Mouse (Mus musculus) frontal cortex, postnatal 25 days (tissue): ENCODE data around the gene Trpm8.

Experiments
- DNase-seq, 2 experiments: peaks; one replicate each; pipeline ENCODE4 v3.0.0; 2022; ENCODE audit warnings: low spot score in 2 of 2

Gene Trpm8

DNA sequence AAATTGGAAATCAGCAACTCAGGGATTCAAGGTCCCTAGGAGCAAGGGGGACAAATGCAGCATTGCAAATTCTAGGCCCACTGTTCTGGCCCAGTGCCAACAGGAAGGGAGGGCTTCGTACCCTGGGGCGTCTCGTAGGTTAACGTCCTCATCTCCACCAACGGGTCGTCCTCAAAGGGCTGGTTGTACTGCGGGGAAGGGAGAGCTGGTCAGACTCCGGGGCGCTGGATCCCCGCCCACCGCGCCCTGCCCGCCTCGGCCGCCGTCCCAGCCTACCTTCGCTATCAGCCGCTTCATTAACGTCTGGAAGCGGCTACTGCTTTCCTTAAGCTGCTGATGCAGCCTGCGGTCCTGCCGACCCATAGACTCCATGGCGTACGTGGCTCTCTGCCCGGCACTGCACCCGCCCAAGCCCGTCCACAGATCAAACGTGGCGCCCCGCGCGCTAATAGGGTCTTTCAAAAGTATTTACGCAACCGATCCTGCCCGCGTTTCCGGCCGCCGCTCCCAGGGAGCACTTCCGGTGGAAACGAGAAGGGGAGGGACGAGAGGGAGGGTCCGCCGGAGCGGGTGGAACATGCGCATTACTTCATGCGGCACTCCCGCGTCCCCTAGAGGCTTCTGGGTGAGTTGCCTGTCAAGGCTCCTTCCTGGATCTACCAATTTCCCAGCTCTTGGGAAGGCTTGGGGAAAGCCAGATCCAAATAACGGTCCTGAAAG is at the start of gene Trpm8, which contains the start of gene Hjurp:
Trpm8 (plus strand) TSS at position 564 of the 720 bp plus-strand sequence.
Hjurp (minus strand) TSS at position 536 of the 720 bp plus-strand sequence.
- DNase-seq = peak; percentile 100

DNA sequence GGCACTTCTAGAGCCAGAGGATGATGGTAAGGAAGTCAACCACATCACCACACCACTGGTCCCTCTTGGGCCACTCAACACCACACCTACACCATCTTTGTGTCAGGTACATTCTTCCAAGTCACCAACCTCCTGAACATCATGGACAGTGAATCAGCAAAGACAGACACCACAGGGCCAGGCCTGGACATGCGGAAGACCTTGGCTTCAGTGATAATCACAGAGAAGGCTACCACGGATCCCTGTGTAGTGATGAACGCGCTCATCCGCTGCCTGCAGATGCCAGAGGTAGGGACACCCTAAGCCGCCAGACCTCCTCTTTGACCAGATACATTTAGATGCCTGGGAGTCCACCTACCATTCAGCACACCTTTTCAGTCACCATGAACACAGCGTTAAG is 49.3 kb upstream of the Trpm8 start:
- peak in 1 of 2 experiments; percentile 3 for DNase-seq

DNA sequence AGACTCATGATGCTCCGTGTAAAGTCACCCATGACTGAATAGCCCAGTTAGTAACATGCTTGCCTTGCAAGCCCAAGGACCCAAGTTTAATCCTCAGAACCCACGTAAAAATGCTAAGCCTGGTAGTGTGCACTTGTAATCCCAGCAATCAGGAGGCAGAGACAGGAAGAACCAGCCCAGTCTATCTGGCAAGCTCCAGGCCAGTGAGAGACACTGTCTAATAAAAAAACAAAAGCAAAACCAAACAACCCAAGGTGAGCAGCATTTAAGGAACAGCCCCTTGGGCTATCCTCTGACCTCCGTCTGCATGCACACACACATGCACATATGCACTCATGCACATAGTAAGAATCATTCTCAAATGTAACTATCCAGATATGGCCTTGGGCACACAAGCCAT is 47.9 kb upstream of the Trpm8 start:
- DNase-seq = no peak

DNA sequence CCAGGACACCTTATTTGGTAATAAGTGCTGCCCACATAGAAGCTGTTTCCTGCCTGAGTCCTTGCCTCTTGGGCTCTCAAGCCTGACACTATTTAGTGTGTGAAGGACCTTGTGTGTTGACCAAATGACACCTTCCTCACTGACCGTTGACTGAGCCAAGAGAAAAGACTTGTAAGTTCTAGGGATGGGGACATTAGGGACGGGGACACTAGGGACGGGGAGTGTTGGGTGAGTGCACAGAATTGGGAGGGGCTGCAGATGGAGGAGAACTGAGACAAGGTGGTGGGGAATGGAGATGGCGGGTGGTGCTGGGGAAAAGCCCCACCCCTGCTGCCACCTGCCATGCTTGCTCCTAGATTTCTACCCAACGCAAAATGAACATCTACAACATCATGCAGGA is 47.5 kb upstream of the Trpm8 start:
- no peak for DNase-seq

DNA sequence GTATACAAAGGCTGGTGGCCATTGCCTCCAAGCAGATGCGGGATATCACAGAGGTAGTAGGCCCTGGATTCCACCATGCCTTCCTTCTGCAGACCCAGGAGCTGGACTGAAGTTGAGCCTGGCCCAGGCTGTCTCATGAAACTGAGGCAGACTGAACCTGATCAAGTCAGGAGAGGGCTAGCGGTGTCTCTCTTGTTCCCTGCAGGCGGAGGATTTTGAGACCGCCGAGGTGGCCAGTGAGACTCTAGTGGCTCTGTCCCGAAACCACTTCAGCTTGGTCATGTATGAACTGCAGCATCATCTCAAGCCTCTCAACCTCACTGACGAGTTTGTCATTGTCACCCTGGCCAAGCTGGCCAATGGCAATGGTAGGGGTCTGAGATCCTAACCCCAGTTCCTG is 47.0 kb upstream of the Trpm8 start:
- DNase-seq = no peak

DNA sequence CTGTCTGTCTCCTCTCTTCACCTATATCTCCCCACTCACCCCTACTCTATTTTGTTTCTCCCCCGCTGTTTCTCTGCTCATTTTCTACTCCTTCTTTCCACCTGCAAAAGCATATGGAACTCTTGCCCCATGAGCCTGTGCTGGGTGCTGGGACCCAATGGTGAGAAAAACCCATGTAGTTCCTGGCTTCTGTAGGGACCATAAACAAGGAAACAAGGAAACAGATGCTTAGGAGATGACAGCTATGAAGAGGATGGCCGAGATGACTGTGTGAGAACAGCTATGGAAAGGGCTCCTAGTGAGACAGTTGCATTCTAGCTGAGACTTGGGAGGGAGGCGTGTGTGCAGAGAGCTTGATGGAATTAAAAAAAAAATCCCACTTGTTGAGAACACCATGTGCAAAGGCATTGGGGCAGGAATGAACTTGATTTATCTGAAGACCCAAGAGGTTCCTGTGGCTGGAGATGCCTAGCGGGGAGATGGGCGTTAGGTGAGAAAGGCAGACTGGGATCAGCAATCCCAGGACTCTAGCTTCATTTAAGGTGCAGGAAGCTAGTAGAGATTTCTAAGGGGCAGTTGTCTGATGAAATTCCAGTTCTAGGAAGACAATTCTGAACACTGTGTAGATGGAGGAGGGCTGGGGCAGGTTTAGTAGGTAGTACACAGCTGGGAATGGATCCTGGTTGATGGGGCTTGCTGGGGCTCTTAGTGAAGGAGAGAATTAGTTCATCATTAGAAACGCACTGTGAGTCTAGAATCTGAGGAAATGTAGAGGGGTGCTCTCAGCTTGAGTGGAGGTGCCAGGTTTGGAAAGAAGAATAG is 46.3 kb upstream of the Trpm8 start:
- DNase-seq = no peak

DNA sequence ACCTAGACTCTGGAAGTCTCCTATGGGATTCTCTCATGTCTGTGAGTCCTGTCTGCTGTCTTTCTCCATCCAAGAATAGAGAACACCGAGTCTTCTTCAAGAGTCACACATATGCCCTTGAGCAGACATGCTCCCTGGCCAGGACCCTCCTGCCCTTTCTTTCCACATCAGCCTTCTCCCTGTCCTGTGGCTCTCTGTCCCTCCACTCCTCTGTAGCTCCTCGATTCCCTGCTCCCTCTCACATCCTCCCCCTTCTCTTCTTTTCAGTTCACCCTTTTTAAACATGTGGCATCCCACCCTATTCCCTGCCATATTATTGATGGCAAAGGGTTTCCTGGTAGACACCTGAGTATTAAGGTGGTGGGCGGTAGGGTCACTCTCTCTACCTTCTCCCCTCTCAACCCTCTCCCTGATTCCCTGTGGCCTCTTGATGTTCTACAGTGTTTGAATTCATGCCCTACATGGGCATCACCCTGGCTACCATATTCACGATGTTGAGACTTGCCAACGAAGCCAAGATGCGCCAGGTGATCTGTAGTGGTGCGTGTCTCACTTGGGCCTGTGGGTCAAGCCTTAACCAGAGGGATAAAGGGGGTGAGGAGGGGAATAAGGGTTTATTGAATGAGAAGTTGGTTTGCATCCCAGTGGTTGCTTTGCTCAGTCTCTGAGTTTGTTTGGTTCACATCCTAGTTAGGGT is 45.5 kb upstream of the Trpm8 start:
- DNase-seq = no peak

DNA sequence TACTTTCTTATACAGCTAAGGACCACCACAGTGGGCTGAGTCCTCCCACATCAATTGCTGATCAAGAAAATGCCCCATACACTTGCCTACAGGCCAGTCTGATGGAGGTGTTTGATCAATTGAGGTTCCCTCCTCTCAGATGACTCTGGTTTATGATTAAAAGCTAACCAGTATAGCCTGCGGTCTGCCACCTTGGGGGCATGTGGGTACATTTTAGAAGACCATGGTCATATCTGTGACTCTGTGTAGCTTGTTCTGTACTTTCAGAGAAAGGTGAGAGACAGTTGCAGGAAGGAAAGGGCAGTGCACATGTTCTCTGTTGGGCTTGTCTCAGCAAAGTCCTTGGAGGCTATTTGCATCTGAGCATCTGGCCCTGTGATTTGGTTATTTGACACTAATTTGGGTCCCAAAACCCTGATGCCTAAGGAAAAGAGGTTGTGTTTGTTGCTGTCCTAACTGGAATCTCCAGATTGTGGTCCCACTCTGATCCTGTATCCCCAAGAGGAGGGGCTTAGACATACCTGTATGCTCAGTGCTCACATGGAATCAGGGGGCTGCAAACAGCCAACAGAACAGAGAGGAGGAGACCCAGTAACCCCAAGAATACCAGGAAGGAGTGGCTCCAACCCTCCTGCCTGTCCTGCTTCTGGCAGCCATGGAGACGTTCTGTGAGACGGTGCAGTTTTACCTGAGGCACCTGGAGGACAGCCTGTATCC is 44.6 kb upstream of the Trpm8 start:
- DNase-seq = no peak

DNA sequence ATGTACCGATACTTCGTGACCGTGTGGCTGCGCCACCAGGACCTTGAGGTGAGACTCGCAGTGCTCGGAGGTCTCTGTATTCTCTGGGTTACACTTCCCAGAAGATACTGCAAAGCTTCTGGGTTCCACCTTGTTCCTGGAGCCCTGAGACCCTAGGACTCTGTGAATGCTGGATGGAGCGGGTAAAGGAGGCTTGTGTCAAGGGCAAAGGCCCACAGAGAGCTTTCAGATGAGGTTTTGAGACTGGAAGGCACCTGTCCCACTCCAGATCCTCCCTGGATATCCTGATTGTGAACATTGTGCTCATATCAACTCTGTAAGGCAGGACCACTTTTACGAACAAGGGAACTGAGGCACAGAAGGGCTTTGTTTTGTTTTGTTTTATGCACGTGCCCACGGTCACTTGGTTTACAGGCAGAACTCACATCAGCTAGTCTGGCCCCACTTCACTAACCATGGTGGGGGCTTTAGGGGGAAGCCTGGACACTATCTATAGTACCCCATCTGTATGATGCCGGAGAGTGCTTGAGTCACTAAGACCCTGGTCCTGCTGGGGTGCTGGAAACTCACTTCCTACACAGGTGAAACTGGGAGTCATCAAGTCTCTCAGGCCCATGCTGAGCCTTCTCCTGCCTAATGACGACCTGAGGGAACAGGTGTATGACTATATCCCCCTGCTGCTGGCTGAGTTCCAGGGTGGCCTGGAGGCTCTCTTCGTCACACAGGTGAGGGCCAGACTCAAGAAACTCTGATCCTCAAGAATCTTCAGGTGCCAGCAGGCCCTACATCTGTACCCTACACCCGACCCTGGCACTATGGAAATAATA is 43.8 kb upstream of the Trpm8 start:
- no peak for DNase-seq

DNA sequence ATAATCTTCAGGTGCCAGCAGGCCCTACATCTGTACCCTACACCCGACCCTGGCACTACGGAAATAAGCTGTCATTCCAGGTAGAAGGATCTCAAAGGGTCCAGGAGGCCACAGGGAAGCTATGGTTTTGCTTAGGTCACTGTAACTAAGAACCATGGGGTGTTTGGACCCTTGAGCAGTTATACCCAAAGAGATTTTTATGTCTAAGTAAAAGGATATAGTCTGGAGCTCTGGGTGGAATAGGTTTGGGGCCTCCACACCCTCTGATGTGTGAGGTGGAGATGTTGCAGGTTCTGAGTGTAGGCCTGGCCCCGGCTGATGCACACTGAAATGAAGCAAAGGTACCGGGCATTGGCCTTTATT is 43.2 kb upstream of the Trpm8 start:
- DNase-seq = no peak

DNA sequence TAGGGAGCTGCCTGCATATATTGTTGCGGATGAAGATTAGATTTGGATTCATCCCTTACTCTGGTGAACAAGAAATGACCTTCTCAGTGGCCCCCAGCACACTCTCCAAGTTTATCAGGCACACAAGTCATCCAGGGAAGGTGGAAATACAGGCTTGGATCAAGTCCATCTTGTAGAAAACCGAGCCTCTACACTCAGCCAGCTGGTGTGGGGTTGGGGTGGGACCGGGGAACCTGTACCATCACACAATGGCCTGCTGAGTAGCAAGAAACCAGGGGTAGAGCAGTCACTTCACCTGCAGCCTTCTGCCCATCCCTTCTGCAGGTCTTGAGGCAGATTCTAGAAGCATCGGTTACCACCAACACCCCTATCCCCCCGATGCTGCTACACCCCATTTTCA is 42.8 kb upstream of the Trpm8 start:
- DNase-seq = no peak

DNA sequence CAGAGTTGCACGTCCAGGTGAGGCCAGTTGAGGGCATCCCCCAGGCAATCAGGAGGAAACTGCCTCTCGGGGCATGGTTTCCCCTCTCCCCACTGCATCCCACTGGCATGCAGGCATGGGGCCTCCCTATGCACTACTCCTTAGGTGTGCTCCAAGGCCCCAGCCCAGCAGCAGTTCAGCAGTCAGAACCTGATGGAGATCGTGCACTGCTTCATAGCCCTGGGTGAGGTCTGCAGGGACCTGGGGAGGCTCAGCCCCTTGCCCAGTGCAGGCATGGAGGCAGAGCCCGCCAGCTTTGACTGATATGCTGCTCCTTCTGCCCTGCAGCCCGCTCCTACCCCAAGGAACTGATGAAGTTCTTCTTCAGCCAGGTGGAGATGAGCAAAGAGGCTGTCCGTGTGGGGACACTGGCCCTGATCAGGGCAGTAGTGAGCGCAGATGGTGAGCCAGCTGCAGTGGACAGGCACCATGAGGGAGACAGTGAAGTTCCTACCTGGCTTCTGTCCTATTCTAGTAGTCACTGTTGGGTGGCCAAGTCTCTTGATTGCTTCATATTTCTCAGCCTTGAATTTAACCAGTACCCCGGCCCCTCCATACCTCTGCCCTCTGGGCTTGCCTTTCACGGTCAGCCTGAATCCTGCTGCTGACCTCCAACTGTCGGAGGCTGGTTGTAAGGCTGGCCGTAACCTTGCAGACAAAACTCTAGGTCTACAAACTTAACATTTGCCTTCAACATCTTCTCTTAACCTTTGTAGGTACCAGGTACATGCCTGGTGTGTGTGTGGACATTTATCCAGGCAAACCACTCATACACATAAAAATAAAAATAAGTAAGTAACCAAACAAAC is 42.2 kb upstream of the Trpm8 start:
- DNase-seq = no peak

DNA sequence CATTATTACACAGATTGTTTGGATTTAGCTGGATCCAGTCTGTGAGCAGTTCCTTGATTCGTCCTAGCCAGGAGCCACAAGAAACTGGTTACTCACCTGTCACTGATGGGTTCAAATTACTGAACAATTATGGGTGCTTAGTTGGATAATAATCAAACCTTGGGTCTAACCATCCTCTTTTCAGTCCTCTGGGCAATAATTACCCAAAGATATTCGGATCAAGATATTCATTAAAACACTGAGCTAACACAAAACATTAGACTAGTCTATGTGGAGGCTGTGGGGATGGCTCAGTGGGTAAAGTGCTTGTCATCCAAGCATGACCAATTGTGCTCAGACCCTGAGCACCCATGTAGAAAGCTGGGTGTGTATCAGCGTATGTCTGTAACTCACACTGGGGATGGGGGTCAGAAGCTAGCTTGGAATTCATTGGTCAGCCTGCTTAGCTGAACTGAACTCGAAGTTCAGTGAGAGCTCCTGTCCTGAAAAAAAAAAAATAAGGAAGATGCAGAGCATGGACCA is 41.5 kb upstream of the Trpm8 start:
- DNase-seq = no peak

DNA sequence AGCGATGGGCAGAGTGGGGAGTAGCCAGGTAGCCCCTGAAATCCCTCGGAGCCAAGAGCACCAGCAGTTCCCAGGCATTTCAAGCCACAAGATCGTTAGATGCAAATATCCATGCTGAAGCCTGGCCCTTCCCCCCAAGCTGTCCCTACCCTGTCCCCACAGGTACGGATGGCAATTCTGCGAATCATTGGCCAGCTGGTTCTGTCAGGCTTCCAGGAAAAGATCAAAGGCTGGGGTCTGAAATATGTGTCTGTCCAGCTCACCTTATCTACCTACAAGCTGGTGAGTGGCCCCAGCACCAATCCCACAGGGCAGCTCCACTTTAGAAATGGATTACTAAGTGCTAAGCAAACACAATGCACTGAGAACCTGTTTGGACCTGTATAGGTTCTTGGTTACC is 40.1 kb upstream of the Trpm8 start:
- DNase-seq = no peak

DNA sequence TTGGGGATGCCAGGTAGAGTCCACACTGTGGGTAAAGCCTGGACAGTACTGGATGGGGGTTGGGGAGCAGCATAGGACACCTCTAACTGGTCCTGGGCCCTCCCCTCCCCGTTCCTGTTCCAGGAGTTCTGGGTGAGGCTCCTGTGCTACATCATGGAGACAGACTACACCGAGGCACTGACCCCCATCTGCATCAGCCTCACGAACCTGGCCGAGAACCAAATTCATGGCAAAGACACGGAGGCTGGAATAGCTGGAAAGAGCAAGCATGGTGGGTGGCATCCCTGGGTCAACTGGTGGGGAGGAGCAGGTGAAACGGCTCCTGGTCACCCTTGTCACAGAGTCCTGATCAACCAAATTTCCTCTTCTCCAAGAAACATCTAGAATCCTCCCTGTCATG is 38.7 kb upstream of the Trpm8 start:
- no peak for DNase-seq

DNA sequence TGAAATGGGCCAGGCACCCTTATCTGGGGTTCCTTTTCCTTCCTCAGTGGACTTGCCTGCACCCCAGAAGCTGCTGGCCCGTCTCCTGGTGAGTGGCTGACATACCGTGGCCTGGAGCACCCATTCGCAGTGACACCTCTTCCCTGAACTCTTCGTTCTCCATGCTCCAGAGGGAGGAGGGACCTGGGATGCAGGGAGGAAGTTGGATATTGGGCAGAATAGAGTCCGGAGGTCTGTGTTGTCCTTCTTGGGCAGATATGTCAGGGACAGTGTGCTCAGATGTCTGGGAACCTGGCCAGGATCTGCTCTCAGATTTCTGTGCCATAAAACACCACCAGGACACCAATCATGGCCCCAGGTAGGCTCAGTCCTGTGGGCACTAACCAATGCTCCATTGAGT is 37.4 kb upstream of the Trpm8 start:
- no peak for DNase-seq

DNA sequence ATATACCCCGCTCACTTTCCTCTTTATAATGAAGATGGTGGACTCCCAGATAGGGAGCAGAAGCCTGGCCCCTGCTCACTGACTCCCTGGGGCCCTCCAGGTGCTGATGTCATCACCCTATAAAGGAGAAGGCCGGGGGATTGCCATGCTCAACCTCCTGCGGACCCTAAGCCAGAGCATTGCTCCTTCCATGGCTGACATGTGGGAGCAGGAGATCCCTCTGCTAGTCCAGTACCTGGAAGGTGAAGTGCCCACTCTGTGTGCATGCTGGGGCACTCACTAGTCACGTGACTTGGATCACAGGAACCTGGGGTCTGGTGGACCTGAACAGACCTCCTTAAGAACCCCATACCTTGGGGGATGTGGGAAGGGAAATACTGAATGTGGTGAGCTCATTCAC is 36.9 kb upstream of the Trpm8 start:
- DNase-seq = no peak

DNA sequence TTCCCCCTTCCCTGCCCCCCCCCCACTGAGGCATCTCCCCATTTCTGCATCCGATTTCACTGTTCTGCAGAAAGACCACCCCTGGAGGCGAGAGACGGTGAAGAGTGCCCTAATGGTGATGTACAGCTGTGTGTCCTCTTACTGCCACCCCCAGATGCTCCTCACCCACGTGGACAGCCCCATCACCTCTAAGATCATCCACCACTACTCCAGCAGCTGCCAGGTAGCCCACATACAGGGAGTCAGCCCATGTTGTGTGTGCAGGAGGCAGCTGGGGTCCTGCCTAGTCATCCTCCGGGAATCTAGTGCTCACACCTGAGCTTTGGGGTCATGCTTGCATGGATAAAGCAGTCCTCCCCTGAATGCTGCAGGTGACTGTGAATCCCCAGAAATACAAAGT is 33.6 kb upstream of the Trpm8 start:
- no peak for DNase-seq

DNA sequence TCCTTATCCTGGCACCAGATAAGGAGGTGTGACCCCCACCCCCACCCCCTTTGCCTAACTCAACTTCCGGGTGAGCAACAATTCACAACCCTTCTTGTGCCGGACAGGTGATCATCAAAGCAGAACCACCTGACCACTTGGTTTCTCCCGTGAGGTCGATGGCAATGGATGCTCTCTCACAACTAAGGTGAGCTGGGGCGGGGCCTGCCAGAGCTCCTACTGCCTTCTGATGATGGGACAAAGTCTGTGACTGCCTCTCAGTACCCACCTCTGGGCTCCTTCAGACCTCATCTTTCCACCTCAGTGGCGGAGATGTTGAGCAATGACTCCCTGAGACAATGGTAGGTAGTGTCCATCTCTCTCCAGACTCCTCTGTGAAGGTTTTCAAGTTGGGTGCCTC is 31.6 kb upstream of the Trpm8 start:
- no peak for DNase-seq

DNA sequence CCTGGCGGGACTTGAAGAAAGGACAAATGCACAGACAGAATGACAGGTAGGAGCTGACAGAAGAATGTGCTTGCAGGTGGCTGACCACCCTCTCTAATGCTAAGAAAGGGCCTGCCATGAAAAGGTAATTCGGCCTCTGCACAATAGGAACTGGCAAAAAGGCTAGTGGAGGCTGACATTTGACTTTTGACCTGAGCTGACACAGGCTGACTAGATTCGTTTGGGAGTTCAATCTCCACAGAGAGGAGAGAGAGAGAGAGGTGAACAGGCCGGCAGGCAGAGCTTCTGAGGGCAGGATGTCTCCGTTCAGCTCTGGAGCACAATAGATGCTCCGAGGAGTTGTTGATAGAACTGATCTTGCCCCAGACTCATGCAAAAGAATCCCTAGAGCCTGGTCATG is 31.1 kb upstream of the Trpm8 start:
- no peak for DNase-seq
